Mouse (Mus musculus): ENCODE data around the gene Tagln2. TPM values are rescaled to one million over a fixed set of nuclear protein-coding genes. Genes with fewer than 3 reads are reported as not detected.

Gene Tagln2
- polyA plus RNA-seq, 1 experiment from 2014 or later, result 43.5 TPM

GRCm38 (mm10) chr1:172513525-172514212 lies 13.8 kb downstream of the Tagln2 start:
- 82% methylated on average over 17 of the region's 17 CpGs for WGBS
- Histone ChIP-seq H3K4me3 (replicated peaks; ENCODE audit: low read depth, low read length) (no peak overlapping the region), H3K9me3 (ENCODE audit: control insufficient read depth, low read length) (no peaks in the 10 kb centered on the region), H3K27ac (replicated peaks; ENCODE audit: low read depth, low read length) (no peak overlapping the region), H3K4me2 (ENCODE audit: low read length) (no peak overlapping the region), H3K27me3 (ENCODE audit: control insufficient read depth, insufficient read depth, low read length) (no peaks in the 10 kb centered on the region), H3K4me1 (ENCODE audit: control insufficient read depth, insufficient read depth, low read length) (no peaks in the 10 kb centered on the region), H3K9ac (replicated peaks; ENCODE audit: low read length) (no peak overlapping the region), H3K36me3 (ENCODE audit: control insufficient read depth, insufficient read depth, low read length) (no peaks in the 10 kb centered on the region)
- DNase-seq (no peak), ATAC-seq (ENCODE audit: low FRiP score, low TSS enrichment) (no peak)

GRCm38 (mm10) chr1:172514213-172514529 lies 14.3 kb downstream of the Tagln2 start:
- no peaks in the 10 kb centered on the region for H3K9me3 ChIP-seq (ENCODE audit: control insufficient read depth, low read length)
- H3K4me3 ChIP-seq (replicated peaks; ENCODE audit: low read depth, low read length), result no peak overlapping the region
- no peak for ATAC-seq (ENCODE audit: low FRiP score, low TSS enrichment)
- H3K27me3 ChIP-seq (ENCODE audit: control insufficient read depth, insufficient read depth, low read length), result no peaks in the 10 kb centered on the region
- H3K27ac ChIP-seq (replicated peaks; ENCODE audit: low read depth, low read length), result no peak overlapping the region
- DNase-seq, result no peak
- H3K9ac ChIP-seq (replicated peaks; ENCODE audit: low read length), result no peak overlapping the region
- H3K4me1 ChIP-seq (ENCODE audit: control insufficient read depth, insufficient read depth, low read length), result no peaks in the 10 kb centered on the region
- WGBS, result 81% methylated on average over 4 of the region's 4 CpGs
- H3K36me3 ChIP-seq (ENCODE audit: control insufficient read depth, insufficient read depth, low read length), result no peaks in the 10 kb centered on the region
- H3K4me2 ChIP-seq (ENCODE audit: low read length), result no peak overlapping the region

GRCm38 (mm10) chr1:172514551-172515268 lies 14.9 kb downstream of the Tagln2 start:
- Histone ChIP-seq H3K4me2 (ENCODE audit: low read length) (no peak overlapping the region), H3K27me3 (ENCODE audit: control insufficient read depth, insufficient read depth, low read length) (no peaks in the 10 kb centered on the region), H3K4me3 (replicated peaks; ENCODE audit: low read depth, low read length) (no peak overlapping the region), H3K27ac (replicated peaks; ENCODE audit: low read depth, low read length) (no peak overlapping the region), H3K36me3 (ENCODE audit: control insufficient read depth, insufficient read depth, low read length) (no peaks in the 10 kb centered on the region), H3K9ac (replicated peaks; ENCODE audit: low read length) (no peak overlapping the region), H3K9me3 (ENCODE audit: control insufficient read depth, low read length) (no peaks in the 10 kb centered on the region), H3K4me1 (ENCODE audit: control insufficient read depth, insufficient read depth, low read length) (no peaks in the 10 kb centered on the region)
- ATAC-seq (ENCODE audit: low FRiP score, low TSS enrichment) (no peak), DNase-seq (no peak)
- 84% methylated on average over 7 of the region's 7 CpGs for WGBS

- no peak overlapping the region for H3K4me2 ChIP-seq (ENCODE audit: low read length)
- whole genome bisulfite sequencing, result 74% methylated on average over 1 of the region's 1 CpGs
- no peak overlapping the region for H3K9ac ChIP-seq (replicated peaks; ENCODE audit: low read length)
- ATAC-seq (ENCODE audit: low FRiP score, low TSS enrichment), result no peak
- no peaks in the 10 kb centered on the region for H3K36me3 ChIP-seq (ENCODE audit: control insufficient read depth, insufficient read depth, low read length)
- H3K4me1 ChIP-seq (ENCODE audit: control insufficient read depth, insufficient read depth, low read length), result peaks cover 3% of the 10 kb centered on the region; the same call in 1 of the 2 replicates
- H3K4me3 ChIP-seq (replicated peaks; ENCODE audit: low read depth, low read length), result no peak overlapping the region
- no peaks in the 10 kb centered on the region for H3K27me3 ChIP-seq (ENCODE audit: control insufficient read depth, insufficient read depth, low read length)
- no peak overlapping the region for H3K27ac ChIP-seq (replicated peaks; ENCODE audit: low read depth, low read length)
- no peaks in the 10 kb centered on the region for H3K9me3 ChIP-seq (ENCODE audit: control insufficient read depth, low read length)
- DNase-seq, result no peak
These were observed 15.5 kb downstream of the Tagln2 start for GRCm38 (mm10) chr1:172515396-172515795.

GRCm38 (mm10) chr1:172518013-172518412 lies 18.2 kb downstream of the Tagln2 start:
- ATAC-seq (ENCODE audit: low FRiP score, low TSS enrichment), result no peak
- Histone ChIP-seq H3K27ac (replicated peaks; ENCODE audit: low read depth, low read length) (no peak overlapping the region), H3K9ac (replicated peaks; ENCODE audit: low read length) (no peak overlapping the region), H3K27me3 (ENCODE audit: control insufficient read depth, insufficient read depth, low read length) (no peaks in the 10 kb centered on the region), H3K4me1 (ENCODE audit: control insufficient read depth, insufficient read depth, low read length) (peaks cover 13% of the 10 kb centered on the region), H3K4me3 (replicated peaks; ENCODE audit: low read depth, low read length) (no peak overlapping the region), H3K36me3 (ENCODE audit: control insufficient read depth, insufficient read depth, low read length) (no peaks in the 10 kb centered on the region), H3K4me2 (ENCODE audit: low read length) (no peak overlapping the region), H3K9me3 (ENCODE audit: control insufficient read depth, low read length) (no peaks in the 10 kb centered on the region)
- WGBS, result 77% methylated on average over 4 of the region's 4 CpGs
- no peak for DNase-seq

- no peak overlapping the region for H3K4me3 ChIP-seq (replicated peaks; ENCODE audit: low read depth, low read length)
- no peak for ATAC-seq (ENCODE audit: low FRiP score, low TSS enrichment)
- DNase-seq, result no peak
- peaks cover 13% of the 10 kb centered on the region for H3K4me1 ChIP-seq (ENCODE audit: control insufficient read depth, insufficient read depth, low read length)
- no peak overlapping the region for H3K9ac ChIP-seq (replicated peaks; ENCODE audit: low read length)
- H3K9me3 ChIP-seq (ENCODE audit: control insufficient read depth, low read length), result no peaks in the 10 kb centered on the region
- H3K36me3 ChIP-seq (ENCODE audit: control insufficient read depth, insufficient read depth, low read length), result no peaks in the 10 kb centered on the region
- 71% methylated on average over 6 of the region's 6 CpGs for WGBS
- no peak overlapping the region for H3K27ac ChIP-seq (replicated peaks; ENCODE audit: low read depth, low read length)
- no peak overlapping the region for H3K4me2 ChIP-seq (ENCODE audit: low read length)
- no peaks in the 10 kb centered on the region for H3K27me3 ChIP-seq (ENCODE audit: control insufficient read depth, insufficient read depth, low read length)
These were observed 19.8 kb downstream of the Tagln2 start for GRCm38 (mm10) chr1:172519644-172520043.

GRCm38 (mm10) chr1:172520576-172521440 lies 21.0 kb downstream of the Tagln2 start, which contains the start of gene Cfap45:
Cfap45 (plus strand) TSS chr1:172520801.
- peak; percentile 95 for DNase-seq
- peak; percentile 90 for ATAC-seq (ENCODE audit: low FRiP score, low TSS enrichment)
- WGBS, result 3% methylated on average over 28 of the region's 28 CpGs
- Histone ChIP-seq H3K9me3 (ENCODE audit: control insufficient read depth, low read length) (no peaks in the 10 kb centered on the region), H3K4me2 (ENCODE audit: low read length) (peak within 1 kb of the TSS; percentile 64), H3K27me3 (ENCODE audit: control insufficient read depth, insufficient read depth, low read length) (no peaks in the 10 kb centered on the region), H3K9ac (replicated peaks; ENCODE audit: low read length) (no peak within 1 kb of the TSS), H3K27ac (replicated peaks; ENCODE audit: low read depth, low read length) (no peak within 1 kb of the TSS), H3K36me3 (ENCODE audit: control insufficient read depth, insufficient read depth, low read length) (no peaks in the 10 kb centered on the region), H3K4me3 (replicated peaks; ENCODE audit: low read depth, low read length) (peak within 1 kb of the TSS; percentile 28), H3K4me1 (ENCODE audit: control insufficient read depth, insufficient read depth, low read length) (peaks cover 16% of the 10 kb centered on the region)

- Histone ChIP-seq H3K4me2 (ENCODE audit: low read length) (no peak overlapping the region), H3K36me3 (ENCODE audit: control insufficient read depth, insufficient read depth, low read length) (no peaks in the 10 kb centered on the region), H3K4me3 (replicated peaks; ENCODE audit: low read depth, low read length) (no peak overlapping the region), H3K27ac (replicated peaks; ENCODE audit: low read depth, low read length) (no peak overlapping the region), H3K27me3 (ENCODE audit: control insufficient read depth, insufficient read depth, low read length) (no peaks in the 10 kb centered on the region), H3K9me3 (ENCODE audit: control insufficient read depth, low read length) (no peaks in the 10 kb centered on the region), H3K4me1 (ENCODE audit: control insufficient read depth, insufficient read depth, low read length) (peaks cover 16% of the 10 kb centered on the region), H3K9ac (replicated peaks; ENCODE audit: low read length) (no peak overlapping the region)
- 69% methylated on average over 7 of the region's 7 CpGs for WGBS
- DNase-seq (no peak), ATAC-seq (ENCODE audit: low FRiP score, low TSS enrichment) (no peak)
These were observed 22.7 kb downstream of the Tagln2 start for GRCm38 (mm10) chr1:172522524-172522923.

Data from midbrain, embryonic 14.5 days (tissue).